Mouse (Mus musculus) kidney, adult 2 months (tissue): Measurements from ENCODE around the gene Ghrh.

Experiments used
- CTCF ChIP-seq: fragments of 200-500 bp; conservative IDR thresholded peaks from 2 replicates; pipeline ENCODE4 v1.5.1; 2011; ENCODE audit warnings: low read depth, mild to moderate bottlenecking, control low read depth, low read length, moderate library complexity, mixed read lengths; ENCODE audit not compliant: insufficient read depth, insufficient read length
- POLR2A ChIP-seq: fragments of 200-500 bp; IDR thresholded peaks from one replicate; pipeline ENCODE4 v1.6.1; 2011; ENCODE audit warnings: low read depth, low read length, control low read depth

- TF ChIP-seq CTCF (no peak), POLR2A (no peak)
Observed at GRCm38 (mm10) chr2:157303096-157303495, 44.2 kb downstream of the Ghrh start.
